Mouse (Mus musculus) erythroid progenitor cell, adult 5-6 weeks (primary cell): ENCODE measurements around the gene Kdf1. TPM values are rescaled to one million over a fixed set of nuclear protein-coding genes. Genes with fewer than 3 reads are reported as not detected.

Source experiments
- ATAC-seq: replicated peaks from 2 replicates; pipeline ENCODE4 v1.8.0; 2016; ENCODE audit warnings: moderate number of reproducible peaks, mild to moderate bottlenecking, moderate TSS enrichment, inconsistent platforms; ENCODE audit not compliant: poor library complexity, low FRiP score, severe bottlenecking
- total RNA-seq, 2 experiments: library from RNA; stranded (forward) in 1 of 2; stranded (reverse) in 1 of 2; fragments of 150-400 nt in 1 of 2; fragments of 186-747, 209-891 nt in 1 of 2; gene quantifications; 2 replicates each; pipeline versions ENCODE4 v1.2.3 to v1.2.4; 2015 to 2017; ENCODE audit warnings: low replicate concordance in 2 of 2

The Kdf1 gene
- not detected in 2 replicates for total RNA-seq (2015; ENCODE audit: low replicate concordance)
- not detected in 2 replicates for total RNA-seq (2017; ENCODE audit: low replicate concordance)

GRCm38 (mm10) chr4:133518601-133519368, at the start of gene Kdf1:
Gene Kdf1, plus strand, starts transcription at chr4:133518963.
- ATAC-seq, result no peak

GRCm38 (mm10) chr4:133469122-133469521, 49.6 kb upstream of the Kdf1 start:
- ATAC-seq, result no peak

GRCm38 (mm10) chr4:133471135-133471821, 47.5 kb upstream of the Kdf1 start:
- ATAC-seq, result no peak

- no peak for ATAC-seq
Observed at GRCm38 (mm10) chr4:133473833-133474232, 44.9 kb upstream of the Kdf1 start.

- ATAC-seq, result peak; percentile 95
Observed at GRCm38 (mm10) chr4:133479458-133480184, 39.1 kb upstream of the Kdf1 start, which contains the start of gene Tent5b. Gene Tent5b, plus strand, starts transcription at chr4:133480132.

GRCm38 (mm10) chr4:133480185-133480537, 38.6 kb upstream of the Kdf1 start:
- no peak for ATAC-seq

- no peak for ATAC-seq
Observed at GRCm38 (mm10) chr4:133480754-133481153, 38.0 kb upstream of the Kdf1 start.

GRCm38 (mm10) chr4:133481488-133481887, 37.3 kb upstream of the Kdf1 start:
- ATAC-seq, result no peak

- no peak for ATAC-seq
Observed at GRCm38 (mm10) chr4:133482479-133482878, 36.3 kb upstream of the Kdf1 start.

GRCm38 (mm10) chr4:133484266-133485025, 34.3 kb upstream of the Kdf1 start:
- ATAC-seq, result no peak

GRCm38 (mm10) chr4:133485691-133486425, 32.9 kb upstream of the Kdf1 start:
- ATAC-seq, result no peak

GRCm38 (mm10) chr4:133486673-133487357, 31.9 kb upstream of the Kdf1 start:
- no peak for ATAC-seq

- ATAC-seq, result no peak
Observed at GRCm38 (mm10) chr4:133488619-133489392, 30.0 kb upstream of the Kdf1 start.

- ATAC-seq, result no peak
Observed at GRCm38 (mm10) chr4:133489489-133490245, 29.1 kb upstream of the Kdf1 start.

GRCm38 (mm10) chr4:133491800-133492199, 27.0 kb upstream of the Kdf1 start:
- no peak for ATAC-seq

- ATAC-seq, result no peak
Observed at GRCm38 (mm10) chr4:133493895-133494294, 24.9 kb upstream of the Kdf1 start.

GRCm38 (mm10) chr4:133494432-133494831, 24.3 kb upstream of the Kdf1 start:
- ATAC-seq, result peak; percentile 73
